Comparison of ENCODE assay signal across 10 mouse cellular contexts in genomic region chr11:70019495-70020021, GRCm38 (mm10). TPM values are rescaled to one million over a fixed set of nuclear protein-coding genes. Genes with fewer than 3 reads are reported as not detected.
A peak's percentile ranks its signal among the peaks of the same experiment; 100 is the strongest.
DNase-seq lines count a peak whose midpoint lies in the region; ATAC-seq lines count a peak whose summit lies in the region.
"Had no signal": no experiment of that assay in that cellular context is flagged by ENCODE, and none has a peak within 500 bp of the region (broad histone marks: within the 10 kb centered on the region; RNA-seq: fewer than 3 reads in every experiment).

No protein-coding gene starts in this region.

- H3K4me3 ChIP-seq in kidney, embryonic 14.5 days (ENCODE audit: low read length) = peak overlapping the region; percentile 72
- H3K4me3 ChIP-seq in embryonic facial prominence, embryonic 12.5 days = peak overlapping the region; percentile 81
- peak overlapping the region; percentile 77 for H3K4me3 ChIP-seq in hindbrain, embryonic 13.5 days
- peak overlapping the region; percentile 66 for H3K4me3 ChIP-seq in midbrain, embryonic 16.5 days (ENCODE audit: low read depth, low read length)

- peaks cover 55% of the 10 kb centered on the region for H3K4me1 ChIP-seq in kidney, embryonic 14.5 days (ENCODE audit: control insufficient read depth, insufficient read depth, low read length)
- peaks cover 57% of the 10 kb centered on the region for H3K4me1 ChIP-seq in embryonic facial prominence, embryonic 12.5 days
- H3K4me1 ChIP-seq in hindbrain, embryonic 13.5 days (replicated peaks) = peaks cover 72% of the 10 kb centered on the region
- H3K4me1 ChIP-seq in midbrain, embryonic 16.5 days (ENCODE audit: control insufficient read depth, insufficient read depth, low read length) = peaks cover 58% of the 10 kb centered on the region

- no peaks in the 10 kb centered on the region for H3K36me3 ChIP-seq in kidney, embryonic 14.5 days (ENCODE audit: control insufficient read depth, insufficient read depth, low read length)
- no peaks in the 10 kb centered on the region for H3K36me3 ChIP-seq in embryonic facial prominence, embryonic 12.5 days
- H3K36me3 ChIP-seq in hindbrain, embryonic 13.5 days = no peaks in the 10 kb centered on the region
- H3K36me3 ChIP-seq in midbrain, embryonic 16.5 days (ENCODE audit: control insufficient read depth, insufficient read depth, low read length) = no peaks in the 10 kb centered on the region
- H3K36me3 ChIP-seq: liver, embryonic 15.5 days had no signal

- H3K27ac ChIP-seq in kidney, embryonic 14.5 days (ENCODE audit: low read depth, low read length) = peak overlapping the region; percentile 86; the same call in 1 of the 2 replicates
- peak overlapping the region; percentile 95 for H3K27ac ChIP-seq in embryonic facial prominence, embryonic 12.5 days
- H3K27ac ChIP-seq in hindbrain, embryonic 13.5 days = peak overlapping the region; percentile 96
- peak overlapping the region; percentile 94 for H3K27ac ChIP-seq in midbrain, embryonic 16.5 days (ENCODE audit: low read length)

- peak overlapping the region; percentile 97 for H3K4me2 ChIP-seq in kidney, embryonic 14.5 days (replicated peaks; ENCODE audit: low read depth, low read length)
- peak overlapping the region; percentile 88 for H3K4me2 ChIP-seq in embryonic facial prominence, embryonic 12.5 days (replicated peaks)
- H3K4me2 ChIP-seq in hindbrain, embryonic 13.5 days = peak overlapping the region; percentile 90
- peak overlapping the region; percentile 54 for H3K4me2 ChIP-seq in midbrain, embryonic 16.5 days (ENCODE audit: low read length)

- H3K9ac ChIP-seq in kidney, embryonic 14.5 days (ENCODE audit: low read depth, low read length) = peak overlapping the region; percentile 84; the same call in 1 of the 2 replicates
- peak overlapping the region; percentile 89 for H3K9ac ChIP-seq in embryonic facial prominence, embryonic 12.5 days
- peak overlapping the region; percentile 97 for H3K9ac ChIP-seq in hindbrain, embryonic 13.5 days
- H3K9ac ChIP-seq in midbrain, embryonic 16.5 days (ENCODE audit: low read depth, low read length) = peak overlapping the region; percentile 82

- ATAC-seq in kidney, embryonic 14.5 days (ENCODE audit: low FRiP score, low TSS enrichment) = no peak
- no peak for ATAC-seq in embryonic facial prominence, embryonic 12.5 days (ENCODE audit: insufficient number of reproducible peaks, insufficient read depth, low FRiP score, low TSS enrichment)
- ATAC-seq in hindbrain, embryonic 13.5 days (ENCODE audit: low FRiP score) = no peak
- ATAC-seq in midbrain, embryonic 16.5 days = no peak
- no peak for ATAC-seq in inflammation-experienced regulatory T-cells, adult 6 months

- WGBS in kidney, embryonic 14.5 days = 0% methylated on average over 1 of the region's 2 CpGs
- 15% methylated on average over 2 of the region's 2 CpGs for WGBS in embryonic facial prominence, embryonic 12.5 days
- 15% methylated on average over 1 of the region's 2 CpGs for WGBS in hindbrain, embryonic 13.5 days
- 32% methylated on average over 2 of the region's 2 CpGs for WGBS in midbrain, embryonic 16.5 days

- DNase-seq in kidney, postnatal 14 days = no peak
- DNase-seq in ovary, postnatal 10 days (ENCODE audit: low spot score) = no peak
- no peak for DNase-seq in spleen, postnatal 10 days (ENCODE audit: low spot score in 2 of 2)
- DNase-seq: gastrocnemius, postnatal 14 days had no signal

- no peaks in the 10 kb centered on the region for H3K9me3 ChIP-seq in kidney, embryonic 14.5 days (ENCODE audit: control insufficient read depth, low read length)
- H3K9me3 ChIP-seq in embryonic facial prominence, embryonic 12.5 days = no peaks in the 10 kb centered on the region
- no peaks in the 10 kb centered on the region for H3K9me3 ChIP-seq in hindbrain, embryonic 13.5 days
- H3K9me3 ChIP-seq in midbrain, embryonic 16.5 days (replicated peaks; ENCODE audit: control insufficient read depth, low read length, poor library complexity, severe bottlenecking) = no peaks in the 10 kb centered on the region
- H3K9me3 ChIP-seq: liver, embryonic 15.5 days had no signal

- no peaks in the 10 kb centered on the region for H3K27me3 ChIP-seq in kidney, embryonic 14.5 days (ENCODE audit: control insufficient read depth, insufficient read depth, low read length)
- H3K27me3 ChIP-seq in embryonic facial prominence, embryonic 12.5 days = no peaks in the 10 kb centered on the region
- no peaks in the 10 kb centered on the region for H3K27me3 ChIP-seq in hindbrain, embryonic 13.5 days
- H3K27me3 ChIP-seq in midbrain, embryonic 16.5 days (ENCODE audit: control insufficient read depth, insufficient read depth, low read depth, low read length) = no peaks in the 10 kb centered on the region

RNA-seq across cellular contexts. Expression of gene Dlg4, which starts 2.8 kb away (rescaled TPM):
- polyA plus RNA-seq in kidney, embryonic 14.5 days (2014; fragmentation: Nextera tagmentation; extraction: Ambion mirVana) = 13.2 and 16.4 TPM in 2 replicates
- 12.6 and 14.9 TPM in 2 replicates for polyA plus RNA-seq in embryonic facial prominence, embryonic 12.5 days (2016; fragmentation: Nextera tagmentation; extraction: Ambion mirVana)
- 28.1 TPM in 2 replicates for polyA plus RNA-seq in hindbrain, embryonic 13.5 days (2015; fragmentation: Nextera tagmentation; extraction: Ambion mirVana)
- polyA plus RNA-seq in midbrain, embryonic 16.5 days (2015; fragmentation: Nextera tagmentation; extraction: Ambion mirVana) = 23.4 and 30.0 TPM in 2 replicates
- polyA plus RNA-seq in inflammation-experienced regulatory T-cells, adult 6 months (2017; shearing (Covaris generic)) = 10 to 100 TPM in 2 of 3 experiments, 1 to 10 TPM in 1; 7.1 to 14.6 (median 11.2) TPM

RNA-seq across cellular contexts. Expression of gene Acadvl, which starts 4.3 kb away (rescaled TPM):
- polyA plus RNA-seq in kidney, embryonic 14.5 days (2014; fragmentation: Nextera tagmentation; extraction: Ambion mirVana) = 41.1 and 58.4 TPM in 2 replicates
- polyA plus RNA-seq in embryonic facial prominence, embryonic 12.5 days (2016; fragmentation: Nextera tagmentation; extraction: Ambion mirVana) = 66.8 and 70.4 TPM in 2 replicates
- polyA plus RNA-seq in hindbrain, embryonic 13.5 days (2015; fragmentation: Nextera tagmentation; extraction: Ambion mirVana) = 56.9 and 59.4 TPM in 2 replicates
- polyA plus RNA-seq in midbrain, embryonic 16.5 days (2015; fragmentation: Nextera tagmentation; extraction: Ambion mirVana) = 56.3 and 61.6 TPM in 2 replicates
- 100 to 1,000 TPM; 110 to 132 (median 128) TPM for polyA plus RNA-seq in inflammation-experienced regulatory T-cells, adult 6 months (2017; shearing (Covaris generic))

RNA-seq across cellular contexts. Expression of gene Dvl2, which starts 19.2 kb away (rescaled TPM):
- polyA plus RNA-seq in kidney, embryonic 14.5 days (2014; fragmentation: Nextera tagmentation; extraction: Ambion mirVana) = 28.2 and 34.9 TPM in 2 replicates
- polyA plus RNA-seq in embryonic facial prominence, embryonic 12.5 days (2016; fragmentation: Nextera tagmentation; extraction: Ambion mirVana) = 67.2 and 70.3 TPM in 2 replicates
- polyA plus RNA-seq in hindbrain, embryonic 13.5 days (2015; fragmentation: Nextera tagmentation; extraction: Ambion mirVana) = 26.8 and 28.6 TPM in 2 replicates
- 21.9 and 26.1 TPM in 2 replicates for polyA plus RNA-seq in midbrain, embryonic 16.5 days (2015; fragmentation: Nextera tagmentation; extraction: Ambion mirVana)
- polyA plus RNA-seq in inflammation-experienced regulatory T-cells, adult 6 months (2017; shearing (Covaris generic)) = 1 to 10 TPM; 2.5 to 5.0 (median 4.9) TPM

RNA-seq across cellular contexts. Expression of gene Phf23, which starts 24.0 kb away (rescaled TPM):
- 48.5 and 63.1 TPM in 2 replicates for polyA plus RNA-seq in kidney, embryonic 14.5 days (2014; fragmentation: Nextera tagmentation; extraction: Ambion mirVana)
- 95.1 and 99.1 TPM in 2 replicates for polyA plus RNA-seq in embryonic facial prominence, embryonic 12.5 days (2016; fragmentation: Nextera tagmentation; extraction: Ambion mirVana)
- 72.9 and 74.8 TPM in 2 replicates for polyA plus RNA-seq in hindbrain, embryonic 13.5 days (2015; fragmentation: Nextera tagmentation; extraction: Ambion mirVana)
- 51.2 and 58.6 TPM in 2 replicates for polyA plus RNA-seq in midbrain, embryonic 16.5 days (2015; fragmentation: Nextera tagmentation; extraction: Ambion mirVana)
- polyA plus RNA-seq in inflammation-experienced regulatory T-cells, adult 6 months (2017; shearing (Covaris generic)) = 10 to 100 TPM; 32.7 to 38.3 (median 36.0) TPM

RNA-seq across cellular contexts. Expression of gene Gabarap, which starts 28.6 kb away (rescaled TPM):
- 426 and 499 TPM in 2 replicates for polyA plus RNA-seq in kidney, embryonic 14.5 days (2014; fragmentation: Nextera tagmentation; extraction: Ambion mirVana)
- polyA plus RNA-seq in embryonic facial prominence, embryonic 12.5 days (2016; fragmentation: Nextera tagmentation; extraction: Ambion mirVana) = 463 and 471 TPM in 2 replicates
- polyA plus RNA-seq in hindbrain, embryonic 13.5 days (2015; fragmentation: Nextera tagmentation; extraction: Ambion mirVana) = 670 and 709 TPM in 2 replicates
- 527 and 528 TPM in 2 replicates for polyA plus RNA-seq in midbrain, embryonic 16.5 days (2015; fragmentation: Nextera tagmentation; extraction: Ambion mirVana)
- polyA plus RNA-seq in inflammation-experienced regulatory T-cells, adult 6 months (2017; shearing (Covaris generic)) = 100 to 1,000 TPM; 352 to 384 (median 366) TPM
